Mouse (Mus musculus) v-Abl transformed pro-B cells (cell line): Measurements from ENCODE around the gene Rps27l.
"Not testable (repeated sequence)": the region's sequence is repeated elsewhere in the genome, so short reads cannot be mapped to it uniquely, and the experiment has no call there.

Experiments used
- in situ Hi-C, 2 experiments: fragments of 400-800 bp; cut with MboI; formaldehyde crosslinking; loops; one replicate each; pipeline ENCODE4 v1.15.1; 2025; ENCODE audit not compliant: unreplicated experiment in 2 of 2

Rps27l gene

GRCm38 (mm10) chr9:66945647-66946641 lies at the start of gene Rps27l:
Rps27l (plus strand) TSS chr9:66946086.
- in situ Hi-C loops = loop anchor here (10.0 to 25.0 kb wide), 3 partner anchors 111 to 484 kb away; partner anchors contain the start of gene Aph1c (in 1 of the 2)

GRCm38 (mm10) chr9:66896951-66897350 lies 48.9 kb upstream of the Rps27l start:
- in situ Hi-C loops = no loop called here

- in situ Hi-C loops = no loop called here
These were observed 48.0 kb upstream of the Rps27l start for GRCm38 (mm10) chr9:66897851-66898250.

- in situ Hi-C loops = no loop called here
These were observed 46.8 kb upstream of the Rps27l start for GRCm38 (mm10) chr9:66899072-66899471.

- in situ Hi-C loops = no loop called here
These were observed 46.4 kb upstream of the Rps27l start for GRCm38 (mm10) chr9:66899526-66899925.

GRCm38 (mm10) chr9:66905990-66906389 lies 39.9 kb upstream of the Rps27l start:
- in situ Hi-C loops = no loop called here

GRCm38 (mm10) chr9:66907126-66907525 lies 38.8 kb upstream of the Rps27l start:
- in situ Hi-C loops = no loop called here

- in situ Hi-C loops = no loop called here
These were observed 38.0 kb upstream of the Rps27l start for GRCm38 (mm10) chr9:66907746-66908397.

GRCm38 (mm10) chr9:66909922-66910321 lies 36.0 kb upstream of the Rps27l start:
- in situ Hi-C loops = no loop called here

- in situ Hi-C loops = no loop called here
These were observed 35.2 kb upstream of the Rps27l start for GRCm38 (mm10) chr9:66910677-66911076.

- in situ Hi-C loops = no loop called here
These were observed 33.6 kb upstream of the Rps27l start for GRCm38 (mm10) chr9:66912304-66912703.

GRCm38 (mm10) chr9:66913254-66913934 lies 32.5 kb upstream of the Rps27l start:
- in situ Hi-C loops = not testable (repeated sequence)

GRCm38 (mm10) chr9:66914540-66914939 lies 31.3 kb upstream of the Rps27l start:
- in situ Hi-C loops = no loop called here

- in situ Hi-C loops = no loop called here
These were observed 30.5 kb upstream of the Rps27l start for GRCm38 (mm10) chr9:66915401-66915800.

GRCm38 (mm10) chr9:66915869-66916785 lies 29.8 kb upstream of the Rps27l start:
- in situ Hi-C loops = no loop called here

GRCm38 (mm10) chr9:66917216-66917891 lies 28.5 kb upstream of the Rps27l start:
- in situ Hi-C loops = no loop called here

GRCm38 (mm10) chr9:66917892-66918255 lies 28.0 kb upstream of the Rps27l start:
- in situ Hi-C loops = no loop called here

- in situ Hi-C loops = no loop called here
These were observed 27.1 kb upstream of the Rps27l start for GRCm38 (mm10) chr9:66918672-66919330.

- in situ Hi-C loops = no loop called here
These were observed 26.4 kb upstream of the Rps27l start, which contains the start of gene Rab8b for GRCm38 (mm10) chr9:66919382-66919971. Rab8b (minus strand) TSS chr9:66919687.
